In the genomic region with DNA sequence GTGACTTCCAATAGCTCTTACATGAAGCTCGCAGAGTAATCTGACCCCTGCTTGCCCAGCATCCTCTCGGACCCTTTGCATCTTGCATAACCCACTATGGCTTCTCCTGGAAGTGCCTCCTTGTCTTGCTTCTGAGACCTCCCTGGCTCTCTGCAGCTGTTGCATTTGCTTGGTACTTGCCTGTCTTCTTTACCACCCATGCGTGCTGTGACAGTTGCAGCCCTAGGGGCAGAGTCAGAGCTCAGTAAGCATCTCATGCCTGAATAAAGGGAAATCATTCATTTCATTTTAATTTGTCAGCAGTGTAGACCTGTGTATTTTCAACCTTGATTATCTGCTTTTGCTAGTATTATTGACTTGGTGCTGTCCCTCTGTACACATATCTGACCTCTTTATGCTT, we compare ENCODE assay signal across 29 mouse cellular contexts.
DNase-seq lines count a peak whose midpoint lies in the region; ATAC-seq and TF ChIP-seq lines count a peak whose summit lies in the region.
"Had no signal": no experiment of that assay in that cellular context is flagged by ENCODE, and none has a peak within 500 bp of the region (broad histone marks: within the 10 kb centered on the region; RNA-seq: fewer than 3 reads in every experiment).

No protein-coding gene starts in this region.

- H3K4me2 ChIP-seq in hindbrain, embryonic 13.5 days = no peak overlapping the region
- no peak overlapping the region for H3K4me2 ChIP-seq in hindbrain, embryonic 11.5 days (replicated peaks; ENCODE audit: low read depth, low read length)
- H3K4me2 ChIP-seq: embryonic facial prominence, embryonic 13.5 days; forebrain, embryonic 13.5 days; heart, embryonic 12.5 days; heart, embryonic 15.5 days had no signal

- peaks cover 17% of the 10 kb centered on the region for H3K36me3 ChIP-seq in hindbrain, embryonic 13.5 days
- H3K36me3 ChIP-seq in hindbrain, embryonic 11.5 days (ENCODE audit: control insufficient read depth, insufficient read depth, low read length) = no peaks in the 10 kb centered on the region
- H3K36me3 ChIP-seq: heart, embryonic 15.5 days had no signal

- H3K27ac ChIP-seq in hindbrain, embryonic 13.5 days = no peak overlapping the region
- no peak overlapping the region for H3K27ac ChIP-seq in hindbrain, embryonic 11.5 days (ENCODE audit: low read depth, low read length)
- H3K27ac ChIP-seq in left cerebral cortex, adult 2 months = peak overlapping the region; percentile 3
- H3K27ac ChIP-seq: embryonic facial prominence, embryonic 10.5 days; embryonic facial prominence, embryonic 13.5 days; forebrain, embryonic 13.5 days; gastrocnemius, adult 2 months; heart, embryonic 15.5 days; hindbrain, embryonic 10.5 days; hindbrain, postnatal 0 days had no signal

- H3K27me3 ChIP-seq in hindbrain, embryonic 13.5 days = no peaks in the 10 kb centered on the region
- no peaks in the 10 kb centered on the region for H3K27me3 ChIP-seq in hindbrain, embryonic 11.5 days (ENCODE audit: control insufficient read depth, insufficient read depth, low read length)
- H3K27me3 ChIP-seq: embryonic facial prominence, embryonic 13.5 days; forebrain, embryonic 13.5 days; heart, embryonic 12.5 days; heart, embryonic 15.5 days had no signal

- peaks cover 22% of the 10 kb centered on the region for H3K4me1 ChIP-seq in hindbrain, embryonic 13.5 days (replicated peaks)
- no peaks in the 10 kb centered on the region for H3K4me1 ChIP-seq in hindbrain, embryonic 11.5 days (replicated peaks; ENCODE audit: control insufficient read depth, insufficient read depth, low read length)
- H3K4me1 ChIP-seq: hindbrain, embryonic 10.5 days had no signal

- no peak for DNase-seq in hindbrain, embryonic 11.5 days (ENCODE audit: low spot score)
- no peak for DNase-seq in left cerebral cortex, adult 2 months (ENCODE audit: extremely low spot score in 1 of 2, low spot score in 2 of 2)
- no peak for DNase-seq in left cerebral cortex, postnatal 36 days (ENCODE audit: low spot score in 2 of 2)
- DNase-seq in retina, postnatal 7 days (ENCODE audit: low read depth, low spot score) = peak; percentile 8
- DNase-seq in heart, adult 8-10 months (ENCODE audit: low spot score) = no peak
- DNase-seq: adrenal gland, adult 2 months; adrenal gland, postnatal 14 days; cerebellum, adult 11-12 months; cerebellum, adult 8-10 months; cerebellum, postnatal 10 days; cerebellum, postnatal 36 days; embryo, embryonic 11 days; gastrocnemius, adult 2 months; gastrocnemius, postnatal 14 days; heart, adult 11 months; heart, postnatal 10 days; heart, postnatal 36 days had no signal

- intact Hi-C loops in left cerebral cortex, adult 2 months (cut with DNase I) = no loop called here
- intact Hi-C loops in left cerebral cortex, postnatal 36 days (cut with DNase I) = no loop called here

- H3K9me3 ChIP-seq in hindbrain, embryonic 13.5 days = no peaks in the 10 kb centered on the region
- H3K9me3 ChIP-seq in hindbrain, embryonic 11.5 days (ENCODE audit: control insufficient read depth, low read length) = no peaks in the 10 kb centered on the region
- H3K9me3 ChIP-seq: embryonic facial prominence, embryonic 10.5 days; embryonic facial prominence, embryonic 13.5 days; forebrain, embryonic 13.5 days; heart, embryonic 12.5 days; heart, embryonic 15.5 days; hindbrain, embryonic 10.5 days had no signal

- H3K4me3 ChIP-seq in hindbrain, embryonic 13.5 days = no peak overlapping the region
- H3K4me3 ChIP-seq in hindbrain, embryonic 11.5 days (ENCODE audit: low read depth, low read length) = no peak overlapping the region
- H3K4me3 ChIP-seq in left cerebral cortex, adult 2 months = no peak overlapping the region
- H3K4me3 ChIP-seq: embryonic facial prominence, embryonic 10.5 days; embryonic facial prominence, embryonic 13.5 days; erythroblast, embryonic 14.5 days; forebrain, embryonic 13.5 days; gastrocnemius, adult 2 months; heart, embryonic 12.5 days; heart, embryonic 15.5 days; hindbrain, embryonic 10.5 days had no signal

- no peak for TF ChIP-seq CTCF in left cerebral cortex, adult 2 months (IDR thresholded peaks at IDR 0.05)

- 0 out of 2 replicates have a peak, but pooled peaks have one; percentile 23 for ATAC-seq in hindbrain, embryonic 13.5 days (ENCODE audit: low FRiP score)
- no peak for ATAC-seq in hindbrain, embryonic 11.5 days (ENCODE audit: low FRiP score)
- ATAC-seq: CD4-positive, CD25-positive, alpha-beta regulatory T cell, adult 4 months; forebrain, embryonic 13.5 days; forebrain, embryonic 16.5 days; hindbrain, postnatal 0 days; inflammation-experienced regulatory T-cells, adult 6 months had no signal

- WGBS in hindbrain, embryonic 13.5 days = 81% methylated on average over 3 of the region's 3 CpGs
- WGBS in hindbrain, embryonic 11.5 days = 87% methylated on average over 3 of the region's 3 CpGs

- H3K9ac ChIP-seq in hindbrain, embryonic 13.5 days = no peak overlapping the region
- H3K9ac ChIP-seq in hindbrain, embryonic 11.5 days (ENCODE audit: low read depth, low read length) = no peak overlapping the region
- H3K9ac ChIP-seq: embryonic facial prominence, embryonic 13.5 days; forebrain, embryonic 13.5 days; heart, embryonic 12.5 days; heart, embryonic 15.5 days had no signal
